Comparison of ENCODE assay signal across 13 mouse cellular contexts in genomic region chr4:34528430-34529100, GRCm38 (mm10).
"Had no signal": no experiment of that assay in that cellular context is flagged by ENCODE, and none has a peak within 500 bp of the region (broad histone marks: within the 10 kb centered on the region; RNA-seq: fewer than 3 reads in every experiment).

No protein-coding gene starts in this region.

- DNase-seq: kidney, adult 8-10 months; kidney, postnatal 10 days; kidney, postnatal 36 days; layer of hippocampus, adult 9-11 months; liver, embryonic 13.5 days; lung, adult 2 months; lung, postnatal 14 days; lung, postnatal 4 days; right cerebral cortex, adult 18-20 months; right cerebral cortex, postnatal 25 days; spleen, adult 18-20 months; thymus, postnatal 25 days had no signal

- ATAC-seq: midbrain, embryonic 15.5 days had no signal
